Mouse (Mus musculus) skeletal muscle tissue, adult 2 months (tissue): ENCODE data around the gene Shb.
A peak's percentile ranks its signal among the peaks of the same experiment; 100 is the strongest.
"Not testable (repeated sequence)": the region's sequence is repeated elsewhere in the genome, so short reads cannot be mapped to it uniquely, and the experiment has no call there.

Experiments
- DNase-seq: peaks from one replicate; pipeline ENCODE4 v3.0.0-alpha.2; 2012; ENCODE audit warnings: low read depth, low spot score

Shb gene

GRCm38 (mm10) chr4:45420733-45421132 is 111.5 kb downstream of the Shb start:
- DNase-seq, result no peak

- no peak for DNase-seq
These were observed 113.2 kb downstream of the Shb start for GRCm38 (mm10) chr4:45419051-45419450.

- DNase-seq, result peak; percentile 45
These were observed 113.9 kb downstream of the Shb start for GRCm38 (mm10) chr4:45418229-45418950.

GRCm38 (mm10) chr4:45416314-45416713 is 116.0 kb downstream of the Shb start:
- DNase-seq, result no peak

GRCm38 (mm10) chr4:45413674-45414338 is 118.5 kb downstream of the Shb start:
- no peak for DNase-seq

GRCm38 (mm10) chr4:45412433-45413192 is 119.7 kb downstream of the Shb start:
- DNase-seq, result no peak

GRCm38 (mm10) chr4:45411181-45411790 is 121.0 kb downstream of the Shb start:
- no peak for DNase-seq

GRCm38 (mm10) chr4:45409270-45409669 is 123.0 kb downstream of the Shb start:
- DNase-seq, result peak; percentile 73

GRCm38 (mm10) chr4:45408427-45409132 is 123.7 kb downstream of the Shb start, which contains the start of gene Slc25a51:
Gene Slc25a51 (minus strand): TSS chr4:45408766.
- peak; percentile 94 for DNase-seq

GRCm38 (mm10) chr4:45407703-45408334 is 124.5 kb downstream of the Shb start:
- DNase-seq, result no peak

GRCm38 (mm10) chr4:45407001-45407702 is 125.1 kb downstream of the Shb start:
- no peak for DNase-seq

GRCm38 (mm10) chr4:45406397-45406796 is 125.9 kb downstream of the Shb start:
- no peak for DNase-seq

- DNase-seq, result no peak
These were observed 127.0 kb downstream of the Shb start for GRCm38 (mm10) chr4:45405315-45405714.

- DNase-seq, result no peak
These were observed 128.2 kb downstream of the Shb start for GRCm38 (mm10) chr4:45404086-45404485.

GRCm38 (mm10) chr4:45403499-45403878 is 128.8 kb downstream of the Shb start:
- DNase-seq, result no peak

- DNase-seq, result peak; percentile 51
These were observed 129.3 kb downstream of the Shb start for GRCm38 (mm10) chr4:45402878-45403498.

- DNase-seq, result no peak
These were observed 130.0 kb downstream of the Shb start for GRCm38 (mm10) chr4:45402281-45402680.

- DNase-seq, result no peak
These were observed 132.7 kb downstream of the Shb start for GRCm38 (mm10) chr4:45399421-45400210.

- not testable (repeated sequence) for DNase-seq
These were observed 134.0 kb downstream of the Shb start for GRCm38 (mm10) chr4:45398315-45398714.
